Mouse (Mus musculus): ENCODE measurements around the gene Wnk2.
A peak's percentile ranks its signal among the peaks of the same experiment; 100 is the strongest.

Wnk2 gene

DNA sequence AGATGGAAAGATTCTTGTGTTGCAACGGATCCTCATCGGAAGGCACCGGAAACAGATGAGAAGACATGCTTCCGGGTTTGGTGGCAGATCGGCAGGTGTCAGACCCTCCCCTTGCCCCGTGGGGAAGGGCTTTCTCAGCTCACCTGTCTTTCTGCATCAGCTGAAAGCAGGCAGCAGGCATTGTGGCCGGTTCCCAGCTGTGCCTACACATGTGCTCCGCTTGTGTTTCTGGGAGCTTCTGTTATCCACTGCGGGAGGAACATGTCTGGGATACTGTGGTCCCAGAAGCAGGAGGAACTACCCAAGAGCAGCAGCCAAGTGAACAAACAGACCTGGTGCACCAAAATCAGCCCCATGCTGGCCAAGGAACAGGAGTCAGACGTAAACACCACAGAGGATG is 27.7 kb upstream of the Wnk2 start:
- DNase-seq: no peak

- DNase-seq: peak; percentile 86
Measured at GRCm38 (mm10) chr13:49172971-49173596, 25.3 kb upstream of the Wnk2 start.

GRCm38 (mm10) chr13:49172335-49172734 is 24.5 kb upstream of the Wnk2 start:
- DNase-seq: peak; percentile 85

- peak; percentile 19 for DNase-seq
Measured at GRCm38 (mm10) chr13:49171729-49172128, 23.9 kb upstream of the Wnk2 start.

DNA sequence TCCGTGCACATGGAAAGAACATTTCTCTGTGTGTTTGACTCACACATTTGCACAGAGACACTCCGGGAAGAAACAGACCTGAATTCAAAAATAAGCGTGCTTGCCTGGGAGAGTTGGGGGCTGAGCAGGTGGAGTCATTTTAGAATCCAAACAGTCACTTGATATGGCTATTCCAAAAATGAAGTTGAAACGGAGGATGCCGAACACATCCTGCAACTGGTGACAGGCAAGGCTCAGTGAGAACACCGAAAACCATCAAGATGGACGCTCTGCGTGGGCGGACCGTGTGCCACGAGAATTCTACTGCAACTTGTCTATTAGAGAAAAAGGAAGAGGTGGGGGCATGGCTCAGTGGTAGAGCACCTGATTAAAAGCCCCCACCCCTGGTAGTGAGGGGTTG is 22.8 kb upstream of the Wnk2 start:
- peak; percentile 49 for DNase-seq

- DNase-seq: peak; percentile 79
Measured at GRCm38 (mm10) chr13:49169448-49170207, 21.8 kb upstream of the Wnk2 start.

DNA sequence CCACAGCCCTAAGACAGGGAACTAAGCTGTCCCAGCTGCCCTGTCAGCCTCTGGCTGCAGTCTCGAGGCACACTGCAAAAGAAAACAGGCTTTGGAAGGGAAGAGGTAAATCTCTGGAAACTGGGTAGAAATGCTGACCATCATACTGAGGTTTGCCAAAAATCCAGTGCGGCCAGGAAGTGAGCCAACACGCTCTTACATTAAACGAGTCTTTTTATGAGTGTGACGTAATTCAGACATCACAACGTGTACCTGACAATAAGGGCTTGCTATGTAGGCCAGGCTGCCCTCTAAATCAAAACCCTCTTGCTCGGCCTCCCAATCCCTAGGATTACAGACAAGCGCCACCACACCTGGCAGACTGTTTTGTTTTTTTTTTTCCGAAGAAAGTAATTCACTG is 19.3 kb upstream of the Wnk2 start:
- DNase-seq: no peak

GRCm38 (mm10) chr13:49163645-49164044 is 15.8 kb upstream of the Wnk2 start:
- DNase-seq: no peak

DNA sequence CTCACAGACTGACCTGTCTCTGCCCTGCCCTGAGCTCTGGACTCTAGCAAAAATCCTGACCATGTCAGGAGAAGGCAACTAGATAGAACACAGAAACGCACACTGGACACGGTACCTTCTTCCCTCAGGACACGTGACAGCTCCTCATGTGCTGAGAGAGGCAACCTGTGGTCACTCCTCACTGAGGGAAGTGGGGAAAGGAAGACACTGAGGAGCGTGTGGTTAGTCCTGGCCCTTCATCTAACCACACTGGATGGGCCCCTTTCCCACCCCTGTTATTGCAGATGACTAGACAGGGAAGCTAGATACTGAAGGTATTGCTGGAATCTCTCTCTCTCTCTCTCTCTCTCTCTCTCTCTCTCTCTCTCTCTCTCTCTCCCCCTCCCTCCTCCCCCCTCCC is 14.9 kb upstream of the Wnk2 start:
- no peak for DNase-seq

- DNase-seq: no peak
Measured at GRCm38 (mm10) chr13:49161236-49161635, 13.4 kb upstream of the Wnk2 start.

- peak; percentile 29 for DNase-seq
Measured at GRCm38 (mm10) chr13:49158040-49158713, 10.4 kb upstream of the Wnk2 start.

DNA sequence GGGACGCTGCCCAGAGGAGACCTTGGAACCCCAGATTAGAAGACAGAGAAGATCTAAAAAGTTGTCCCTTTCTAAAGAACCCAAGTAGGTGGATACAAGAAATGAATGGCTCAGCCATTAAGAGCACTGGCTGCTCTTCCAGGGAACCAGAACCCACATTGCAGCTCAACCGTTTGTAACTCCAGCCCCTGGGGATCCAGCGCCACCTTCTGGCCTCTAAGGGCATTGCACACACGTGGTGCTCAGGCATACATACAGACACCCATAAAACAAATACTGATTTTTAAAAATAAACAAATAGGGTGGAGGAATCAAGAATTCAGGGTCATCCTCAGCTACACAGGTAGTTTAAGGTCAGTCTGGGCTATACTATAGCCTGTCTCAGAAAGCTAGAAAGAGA is 8.8 kb upstream of the Wnk2 start:
- no peak for DNase-seq

- DNase-seq: no peak
Measured at GRCm38 (mm10) chr13:49154621-49155020, 6.8 kb upstream of the Wnk2 start.

DNA sequence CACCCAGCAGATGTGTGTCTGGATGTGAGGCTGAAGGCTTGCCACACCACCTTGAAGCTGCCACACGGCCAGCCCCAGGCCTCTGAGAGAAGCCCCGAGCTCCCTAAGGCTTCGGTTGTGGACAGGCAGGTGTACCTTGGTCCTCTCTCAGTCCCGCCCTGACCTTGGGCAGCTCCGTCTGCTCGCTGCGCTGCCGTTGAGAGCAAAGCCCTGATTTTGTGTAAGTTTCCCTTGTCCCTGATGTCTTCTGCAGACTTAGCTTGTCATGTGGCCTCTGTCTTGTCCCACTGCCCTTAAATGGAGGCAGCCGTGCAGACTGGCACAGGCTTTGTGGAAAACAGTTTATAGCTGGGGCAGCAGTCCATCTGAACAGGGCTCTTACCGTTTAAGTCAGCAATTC is 6.2 kb upstream of the Wnk2 start:
- no peak for DNase-seq

- DNase-seq: no peak
Measured at GRCm38 (mm10) chr13:49148687-49149086, 873 bp upstream of the Wnk2 start.

DNA sequence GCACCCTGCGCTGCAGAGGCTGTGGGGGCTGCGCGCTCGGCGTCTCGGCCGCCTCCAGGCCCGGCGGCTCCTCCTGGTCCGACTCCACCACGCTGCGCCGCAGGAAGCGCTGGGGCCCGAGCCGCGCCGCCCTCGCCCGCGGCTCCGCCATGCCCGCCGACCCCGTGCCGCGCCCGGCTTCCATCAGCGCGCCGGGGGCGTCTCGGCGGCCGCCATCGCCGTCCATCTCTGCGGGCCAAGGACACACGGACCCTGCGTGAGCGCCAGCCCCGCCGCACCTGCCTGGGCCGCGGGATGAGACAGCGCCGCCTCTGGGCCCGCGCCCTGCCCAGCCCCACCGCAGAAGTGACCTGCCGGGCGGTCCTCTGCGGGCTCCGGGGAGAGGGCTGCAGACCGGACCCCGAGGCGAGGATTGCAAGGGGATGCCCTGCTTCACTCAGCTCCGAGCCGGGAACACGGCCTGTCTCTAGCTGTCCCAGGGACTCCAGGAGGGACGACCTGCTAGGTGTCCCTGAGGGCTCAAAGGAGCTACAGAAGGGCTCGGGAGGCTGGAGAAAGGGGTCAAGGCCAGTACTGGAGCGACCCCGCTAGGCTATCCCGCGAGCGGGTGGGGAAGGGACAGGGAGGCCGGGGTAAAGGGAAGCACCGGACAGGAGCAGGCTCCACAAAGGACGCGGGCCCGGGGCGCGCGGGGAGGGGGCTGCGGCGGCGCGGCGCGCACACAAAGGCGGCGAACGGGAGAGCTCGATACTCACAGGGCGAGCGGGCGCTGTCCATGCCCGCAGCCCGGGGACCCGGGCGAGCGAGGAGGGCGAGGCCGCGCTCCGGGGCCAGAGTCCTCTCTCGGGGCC is 582 bp downstream of the Wnk2 start:
- peak; percentile 79 for DNase-seq

- DNase-seq: no peak
Measured at GRCm38 (mm10) chr13:49146698-49147006, 1.2 kb downstream of the Wnk2 start.

DNA sequence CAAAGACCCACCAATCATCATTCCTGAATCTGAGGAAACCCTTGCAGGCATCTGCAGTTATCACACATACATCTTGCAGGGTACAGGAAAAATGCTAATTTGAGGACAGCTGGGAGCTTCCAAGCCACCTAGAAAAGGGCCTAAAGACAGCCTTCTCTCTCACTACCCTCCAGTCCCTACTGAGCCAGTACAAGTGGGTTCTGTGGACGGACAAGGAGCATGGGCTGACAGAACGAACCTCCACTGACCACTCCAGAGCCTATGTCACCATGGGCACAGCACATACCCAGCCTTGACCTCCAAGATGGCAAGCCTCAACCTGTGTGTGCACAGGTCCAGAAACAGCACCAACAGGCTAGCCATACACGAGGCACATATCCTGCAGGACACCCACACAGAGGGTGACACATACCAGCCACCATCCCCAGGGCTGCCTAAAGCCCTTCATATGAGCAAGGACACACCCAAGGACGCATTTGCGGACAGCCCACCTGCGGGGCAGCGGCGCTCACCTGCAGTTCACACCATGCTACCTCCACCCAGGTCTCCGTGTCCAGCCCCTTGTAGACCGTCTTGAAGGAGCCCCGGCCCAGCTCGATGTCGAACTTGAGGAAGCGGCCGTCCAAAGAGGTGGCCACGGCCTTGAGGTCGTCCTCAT is 1.6 kb downstream of the Wnk2 start:
- no peak for DNase-seq

DNA sequence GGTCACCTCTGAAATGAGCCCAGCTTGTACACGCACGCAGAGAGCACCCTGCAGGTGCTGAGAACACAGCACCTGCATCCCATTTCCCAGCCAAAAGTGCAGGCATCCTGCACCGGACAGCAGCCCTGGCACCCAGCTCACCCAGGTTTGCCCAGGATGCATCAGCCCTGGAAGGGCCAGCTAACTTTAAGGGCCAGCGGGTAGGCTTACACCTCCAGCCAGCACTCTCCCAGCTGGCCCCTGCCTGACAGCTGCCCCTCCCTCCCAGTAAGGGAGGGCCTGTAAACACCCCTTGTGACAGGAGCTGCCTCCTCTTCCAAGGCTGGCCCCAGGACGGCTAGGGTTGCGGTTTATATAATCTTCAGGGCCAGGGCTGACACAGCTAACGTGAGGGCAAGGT is 2.4 kb downstream of the Wnk2 start:
- DNase-seq: no peak

DNA sequence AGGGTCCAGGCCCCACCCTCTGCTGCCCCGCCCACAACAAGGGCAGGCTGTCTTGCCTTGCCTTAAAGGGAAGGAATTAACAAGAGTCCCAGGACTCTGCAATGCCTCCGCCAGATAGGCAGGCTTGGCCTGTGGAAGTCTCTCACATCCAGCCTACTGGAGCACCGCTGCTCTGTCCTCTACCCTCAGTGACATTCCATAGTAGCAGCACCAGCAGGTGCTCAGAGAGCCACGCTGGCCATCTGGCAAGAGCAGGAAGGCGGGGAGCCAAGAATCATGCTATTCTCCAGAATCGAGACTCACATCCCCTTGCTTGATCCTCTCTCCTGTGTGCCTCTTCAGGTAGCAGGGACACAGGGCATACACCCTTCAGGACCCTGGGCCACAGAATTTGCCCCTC is 3.4 kb downstream of the Wnk2 start:
- DNase-seq: no peak

DNA sequence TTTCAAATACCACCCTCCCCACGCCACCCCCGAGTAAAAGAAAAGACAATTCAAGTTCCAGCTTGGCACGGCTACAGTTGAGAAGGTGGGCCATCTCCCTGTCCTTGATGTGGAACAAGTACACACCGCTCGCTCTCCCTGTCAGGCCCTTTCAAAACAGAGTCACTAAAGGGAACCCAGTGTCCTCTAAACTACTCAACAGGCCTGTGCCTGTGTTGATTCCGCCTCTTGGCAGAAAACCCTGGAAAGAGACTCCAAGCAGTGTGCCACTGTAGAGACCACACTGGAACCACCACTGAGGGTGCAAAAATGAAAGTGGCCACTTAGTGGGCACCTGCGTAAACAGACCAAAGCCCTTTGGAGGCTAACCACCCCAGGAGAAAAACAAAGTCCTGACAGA is 4.5 kb downstream of the Wnk2 start:
- no peak for DNase-seq

- no peak for DNase-seq
Measured at GRCm38 (mm10) chr13:49142396-49142795, 5.4 kb downstream of the Wnk2 start.

DNA sequence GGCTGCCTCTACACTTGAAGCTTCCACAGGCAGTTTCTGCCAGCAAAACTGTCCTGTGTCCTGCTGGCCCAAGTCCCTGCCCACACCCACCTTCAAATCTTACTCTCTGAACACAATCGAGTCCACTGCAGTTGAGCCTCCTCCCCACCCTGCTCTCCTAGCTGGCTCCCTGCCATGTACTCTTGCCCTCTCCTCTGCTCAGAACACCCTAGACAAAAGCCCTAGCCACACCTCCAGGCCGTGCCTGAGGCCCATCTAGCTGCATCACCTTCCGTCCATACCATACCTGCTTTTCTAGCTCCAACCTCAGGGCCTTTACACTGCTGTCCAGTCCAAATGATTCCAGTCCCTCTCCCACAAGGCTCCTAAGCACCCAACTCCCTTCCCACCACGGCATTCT is 7.2 kb downstream of the Wnk2 start:
- no peak for DNase-seq
